Mouse (Mus musculus) gastrocnemius, postnatal 14 days (tissue): ENCODE measurements around the gene Hist1h3c. TPM values are rescaled to one million over a fixed set of nuclear protein-coding genes. Genes with fewer than 3 reads are reported as not detected.

Source experiments
- microRNA-seq, 2 experiments: library from miRNA; unstranded; fragments of <30 nt; microRNA quantifications; one replicate each; pipeline ENCODE4 v1.2.0; 2021
- total RNA-seq, 2 experiments: library from RNA; stranded (reverse); gene quantifications; 2 replicates each; pipeline ENCODE4 v1.2.3; 2021

Hist1h3c gene
- total RNA-seq, 2 experiments from 2014 or later = 31.6 to 33.2 TPM

Small RNA genes within 50 kb of the gene (microRNA-seq; reads per million reads assigned to microRNA genes)
- 0 reads per million in 2 experiments for gene Gm44314
- 0 reads per million in 2 experiments for gene Gm44484

Other genes with a start within 250 kb of the Hist1h3c start
- gene Hist1h4h, start 214.6 kb downstream of the Hist1h3c start, total RNA-seq = 100 to 1,000 TPM; 281 to 294 TPM
- 10 to 100 TPM; 61.2 to 77.1 TPM for gene Hist1h2af, start 211.7 kb downstream of the Hist1h3c start, total RNA-seq
- gene Hist1h3g, start 210.2 kb downstream of the Hist1h3c start, total RNA-seq = 10 to 100 TPM; 19.9 to 21.2 TPM
- 1 to 10 TPM; 5.5 to 5.7 TPM for gene Hist1h2bh, start 202.2 kb downstream of the Hist1h3c start, total RNA-seq
- gene Hist1h3f, start 201.6 kb downstream of the Hist1h3c start, total RNA-seq = 10 to 100 TPM; 24.2 to 25.2 TPM
- 100 to 1,000 TPM; 118 to 120 TPM for gene Hist1h4f, start 194.0 kb downstream of the Hist1h3c start, total RNA-seq
- 1 to 10 TPM; 8.2 to 9.3 TPM for gene Hist1h1d, start 192.3 kb downstream of the Hist1h3c start, total RNA-seq
- gene Hist1h3e, start 183.2 kb downstream of the Hist1h3c start, total RNA-seq = 10 to 100 TPM; 54.8 to 55.8 TPM
- gene Hist1h2ae, start 174.4 kb downstream of the Hist1h3c start, total RNA-seq = 10 to 100 TPM; 15.2 to 16.6 TPM
- gene Hist1h2bg, start 174.2 kb downstream of the Hist1h3c start, total RNA-seq = 100 to 1,000 TPM; 102 to 113 TPM
- gene Hist1h2bf, start 171.4 kb downstream of the Hist1h3c start, total RNA-seq = 10 to 100 TPM; 47.0 to 49.6 TPM
- gene Hist1h2ad, start 171.2 kb downstream of the Hist1h3c start, total RNA-seq = 10 to 100 TPM; 13.9 to 14.8 TPM
- 10 to 100 TPM; 13.5 to 15.2 TPM for gene Hist1h3d, start 169.8 kb downstream of the Hist1h3c start, total RNA-seq
- gene Hist1h4d, start 164.0 kb downstream of the Hist1h3c start, total RNA-seq = 10 to 100 TPM; 88.4 to 95.8 TPM
- 10 to 100 TPM; 25.3 to 25.8 TPM for gene Hist1h2be, start 124.5 kb downstream of the Hist1h3c start, total RNA-seq
- 100 to 1,000 TPM in 1 of 2 experiments, 10 to 100 TPM in 1; 91.2 to 121 TPM for gene Hist1h1e, start 123.0 kb downstream of the Hist1h3c start, total RNA-seq
- gene Hist1h2ac, start 61.7 kb downstream of the Hist1h3c start, total RNA-seq = 1 to 10 TPM; 3.1 to 3.7 TPM
- gene Hist1h2bc, start 61.4 kb downstream of the Hist1h3c start, total RNA-seq = 10 to 100 TPM; 75.5 to 80.0 TPM
- gene Hist1h1t, start 49.8 kb downstream of the Hist1h3c start, total RNA-seq = not detected
- 10 to 100 TPM; 94.2 to 99.8 TPM for gene Hist1h4c, start 47.1 kb downstream of the Hist1h3c start, total RNA-seq
- gene Hfe, start 34.7 kb downstream of the Hist1h3c start, total RNA-seq = 10 to 100 TPM; 15.3 to 17.6 TPM
- gene Hist1h1c, start 6.8 kb downstream of the Hist1h3c start, total RNA-seq = 100 to 1,000 TPM; 258 to 269 TPM
- gene Hist1h2bb, start 1.1 kb upstream of the Hist1h3c start, total RNA-seq = 10 to 100 TPM; 42.8 to 44.6 TPM
- 10 to 100 TPM; 67.6 to 81.2 TPM for gene Hist1h2ab, start 5.5 kb upstream of the Hist1h3c start, total RNA-seq
- 10 to 100 TPM; 86.8 to 91.4 TPM for gene Hist1h3b, start 6.7 kb upstream of the Hist1h3c start, total RNA-seq
- gene Hist1h4b, start 11.4 kb upstream of the Hist1h3c start, total RNA-seq = 10 to 100 TPM; 56.8 to 62.2 TPM
- 10 to 100 TPM; 55.4 to 68.5 TPM for gene Hist1h4a, start 15.6 kb upstream of the Hist1h3c start, total RNA-seq
- 10 to 100 TPM; 70.9 to 73.7 TPM for gene Hist1h3a, start 16.8 kb upstream of the Hist1h3c start, total RNA-seq
- gene Hist1h1a, start 18.1 kb upstream of the Hist1h3c start, total RNA-seq = 10 to 100 TPM; 45.7 to 47.5 TPM
- not detected for gene Trim38, start 24.3 kb upstream of the Hist1h3c start, total RNA-seq
- gene Slc17a2, start 61.4 kb upstream of the Hist1h3c start, total RNA-seq = not detected
- not detected for gene Slc17a3, start 93.8 kb upstream of the Hist1h3c start, total RNA-seq
- not detected for gene Slc17a1, start 122.1 kb upstream of the Hist1h3c start, total RNA-seq
- not detected for gene Slc17a4, start 169.4 kb upstream of the Hist1h3c start, total RNA-seq
- not detected for gene Hist1h2ba, start 188.6 kb upstream of the Hist1h3c start, total RNA-seq
- gene Hist1h2aa, start 188.9 kb upstream of the Hist1h3c start, total RNA-seq = not detected
- gene Scgn, start 245.6 kb upstream of the Hist1h3c start, total RNA-seq = not detected